Mouse (Mus musculus) myocyte (in vitro differentiated cells): ENCODE results near the gene Asic2. TPM values are rescaled to one million over a fixed set of nuclear protein-coding genes. Genes with fewer than 3 reads are reported as not detected.

Experiments
- H3K27me3 ChIP-seq: one replicate; pipeline ENCODE4 v1.6.1; 2011; ENCODE audit not compliant: control insufficient read depth, insufficient read depth, insufficient read length
- H3K36me3 ChIP-seq: one replicate; pipeline ENCODE4 v1.6.1; 2011; ENCODE audit not compliant: control insufficient read depth, insufficient read depth
- H3K4me2 ChIP-seq: one replicate; pipeline ENCODE4 v1.6.1; 2011; ENCODE audit warnings: low read depth, control low read depth
- H3K4me3 ChIP-seq: one replicate; pipeline ENCODE4 v1.5.1; 2011; ENCODE audit warnings: mild to moderate bottlenecking, control low read depth, moderate library complexity
- H3K79me2 ChIP-seq: one replicate; pipeline ENCODE4 v1.6.1; 2011; ENCODE audit not compliant: control insufficient read depth, insufficient read depth
- H3ac ChIP-seq: one replicate; pipeline ENCODE4 v1.6.1; 2011; ENCODE audit not compliant: control insufficient read depth, insufficient read length
- CEBPB ChIP-seq: IDR thresholded peaks from 2 replicates; pipeline ENCODE4 v1.6.1; 2011; ENCODE audit warnings: mild to moderate bottlenecking, moderate library complexity; ENCODE audit not compliant: poor library complexity, insufficient read depth, severe bottlenecking
- E2F4 ChIP-seq: IDR thresholded peaks from one replicate; pipeline ENCODE4 v1.6.1; 2011; ENCODE audit warnings: mild to moderate bottlenecking, control low read depth, moderate library complexity; ENCODE audit not compliant: insufficient read depth
- MAX ChIP-seq: IDR thresholded peaks from one replicate; pipeline ENCODE4 v1.6.1; 2011; ENCODE audit warnings: low read depth, mild to moderate bottlenecking, control low read depth
- MYOD1 ChIP-seq, 3 experiments: IDR thresholded peaks; one replicate each; pipeline ENCODE4 v1.6.1; 2011; ENCODE audit warnings: control low read depth in 2 of 3, low read depth in 2 of 3, mild to moderate bottlenecking in 2 of 3, moderate library complexity in 1 of 3; ENCODE audit not compliant: insufficient read length in 2 of 3, control insufficient read depth in 1 of 3
- MYOG ChIP-seq, 3 experiments: IDR thresholded peaks; one replicate each; pipeline ENCODE4 v1.6.1; 2011; ENCODE audit warnings: control low read depth in 2 of 3, low read depth in 2 of 3, mild to moderate bottlenecking in 2 of 3; ENCODE audit not compliant: insufficient read length in 2 of 3, control insufficient read depth in 1 of 3, insufficient read depth in 1 of 3
- POLR2A ChIP-seq: IDR thresholded peaks from one replicate; pipeline ENCODE4 v1.6.1; 2011; ENCODE audit warnings: low read depth, mild to moderate bottlenecking, control low read depth, moderate library complexity; ENCODE audit not compliant: insufficient read length
- POLR2AphosphoS2 ChIP-seq: IDR thresholded peaks from one replicate; pipeline ENCODE4 v1.6.1; 2011; ENCODE audit warnings: low read depth, control low read depth; ENCODE audit not compliant: insufficient read length
- REST ChIP-seq: IDR thresholded peaks from one replicate; pipeline ENCODE4 v1.6.1; 2011; ENCODE audit warnings: mild to moderate bottlenecking, control low read depth, moderate library complexity; ENCODE audit not compliant: insufficient read depth, insufficient read length
- SRF ChIP-seq: IDR thresholded peaks from one replicate; pipeline ENCODE4 v1.6.1; 2011; ENCODE audit warnings: low read depth; ENCODE audit not compliant: control insufficient read depth, insufficient read length
- TCF12 ChIP-seq: IDR thresholded peaks from one replicate; pipeline ENCODE4 v1.6.1; 2011; ENCODE audit warnings: mild to moderate bottlenecking, control low read depth; ENCODE audit not compliant: poor library complexity, insufficient read depth, severe bottlenecking
- TCF3 ChIP-seq: IDR thresholded peaks from one replicate; pipeline ENCODE4 v1.6.1; 2011; ENCODE audit warnings: low read depth, control low read depth; ENCODE audit not compliant: insufficient read length
- USF1 ChIP-seq: IDR thresholded peaks from one replicate; pipeline ENCODE4 v1.6.1; 2011; ENCODE audit warnings: low read depth, mild to moderate bottlenecking, control low read depth, moderate library complexity
- polyA plus RNA-seq: library from polyadenylated mRNA; unstranded; fragments of >200 nt; fragmentation: generic; extraction: Trizol; gene quantifications from one replicate; pipeline ENCODE4 v1.2.1, GENCODE M21; 2012; ENCODE audit warnings: missing spikeins

Gene Asic2
- polyA plus RNA-seq, 1 experiment = not detected

GRCm38 (mm10) chr11:81371545-81371944, 596.7 kb downstream of the Asic2 start:
- Histone ChIP-seq H3K4me3 (no peak overlapping the region), H3K4me2 (no peak overlapping the region), H3ac (no peak overlapping the region), H3K79me2 (no peaks in the 10 kb centered on the region), H3K36me3 (no peaks in the 10 kb centered on the region), H3K27me3 (no peaks in the 10 kb centered on the region)
- TF ChIP-seq E2F4 (no peak), CEBPB (no peak), TCF12 (no peak), MYOG (IDR thresholded peaks at IDR 0.05; ENCODE audit: control insufficient read depth in 1 of 3, insufficient read depth in 1 of 3, insufficient read length in 2 of 3, low read depth in 2 of 3) (no peak)

- Histone ChIP-seq H3K36me3 (no peaks in the 10 kb centered on the region), H3K4me3 (no peak overlapping the region), H3K27me3 (no peaks in the 10 kb centered on the region), H3ac (no peak overlapping the region), H3K4me2 (no peak overlapping the region), H3K79me2 (no peaks in the 10 kb centered on the region)
- TF ChIP-seq CEBPB = no peak
- TF ChIP-seq POLR2AphosphoS2 = no peak
- no peak for TF ChIP-seq MAX
- no peak for TF ChIP-seq TCF3
- TF ChIP-seq POLR2A = no peak
- TF ChIP-seq TCF12 = no peak
- no peak for TF ChIP-seq USF1
- no peak for TF ChIP-seq SRF
- TF ChIP-seq MYOG (IDR thresholded peaks at IDR 0.05; ENCODE audit: control insufficient read depth in 1 of 3, insufficient read depth in 1 of 3, insufficient read length in 2 of 3, low read depth in 2 of 3) = no peak
Observed at GRCm38 (mm10) chr11:81370426-81370810, 597.8 kb downstream of the Asic2 start.

- no peaks in the 10 kb centered on the region for H3K36me3 ChIP-seq
- TF ChIP-seq USF1 (peak; percentile 12), MYOD1 (IDR thresholded peaks at IDR 0.05; ENCODE audit: control insufficient read depth in 1 of 3, insufficient read length in 2 of 3, low read depth in 2 of 3) (no peak)
Observed at GRCm38 (mm10) chr11:81369497-81370425, 598.5 kb downstream of the Asic2 start.

GRCm38 (mm10) chr11:81364442-81364841, 603.8 kb downstream of the Asic2 start:
- no peak overlapping the region for H3ac ChIP-seq
- H3K36me3 ChIP-seq = no peaks in the 10 kb centered on the region
- H3K79me2 ChIP-seq = no peaks in the 10 kb centered on the region
- TF ChIP-seq E2F4 = no peak
- no peak for TF ChIP-seq CEBPB
- no peak for TF ChIP-seq USF1
- TF ChIP-seq TCF12 = no peak
- no peak for TF ChIP-seq MYOD1 (IDR thresholded peaks at IDR 0.05; ENCODE audit: control insufficient read depth in 1 of 3, insufficient read length in 2 of 3, low read depth in 2 of 3)
- TF ChIP-seq MYOG (IDR thresholded peaks at IDR 0.05; ENCODE audit: control insufficient read depth in 1 of 3, insufficient read depth in 1 of 3, insufficient read length in 2 of 3, low read depth in 2 of 3) = no peak
- TF ChIP-seq SRF = no peak
- TF ChIP-seq TCF3 = no peak
- TF ChIP-seq MAX = no peak
- no peaks in the 10 kb centered on the region for H3K27me3 ChIP-seq
- H3K4me2 ChIP-seq = no peak overlapping the region
- H3K4me3 ChIP-seq = no peak overlapping the region

More at GRCm38 (mm10) chr11:81369497-81370425, 598.5 kb downstream of the Asic2 start:
- Histone ChIP-seq H3K79me2 (no peaks in the 10 kb centered on the region), H3K4me3 (no peak overlapping the region), H3ac (no peak overlapping the region), H3K4me2 (no peak overlapping the region), H3K27me3 (no peaks in the 10 kb centered on the region)

- Histone ChIP-seq H3K4me2 (no peak overlapping the region), H3K4me3 (no peak overlapping the region), H3K79me2 (no peaks in the 10 kb centered on the region), H3K36me3 (no peaks in the 10 kb centered on the region), H3K27me3 (no peaks in the 10 kb centered on the region), H3ac (no peak overlapping the region)
- TF ChIP-seq REST (no peak), SRF (no peak), MYOD1 (IDR thresholded peaks at IDR 0.05; ENCODE audit: control insufficient read depth in 1 of 3, insufficient read length in 2 of 3, low read depth in 2 of 3) (no peak), MAX (no peak), MYOG (IDR thresholded peaks at IDR 0.05; ENCODE audit: control insufficient read depth in 1 of 3, insufficient read depth in 1 of 3, insufficient read length in 2 of 3, low read depth in 2 of 3) (no peak), TCF12 (no peak), E2F4 (no peak), POLR2AphosphoS2 (no peak), USF1 (no peak), TCF3 (no peak), POLR2A (no peak), CEBPB (no peak)
Observed at GRCm38 (mm10) chr11:81362461-81362860, 605.8 kb downstream of the Asic2 start.
